Mouse (Mus musculus) ES-Bruce4 (cell line): ENCODE data around the gene Mcl1. TPM values are rescaled to one million over a fixed set of nuclear protein-coding genes. Genes with fewer than 3 reads are reported as not detected.
A peak's percentile ranks its signal among the peaks of the same experiment; 100 is the strongest.
"Not testable (repeated sequence)": the region's sequence is repeated elsewhere in the genome, so short reads cannot be mapped to it uniquely, and the experiment has no call there.

Experiments
- H3K27ac ChIP-seq: 2 replicates; pipeline ENCODE4 v1.5.1; 2012; ENCODE audit warnings: low read length, inconsistent platforms; ENCODE audit not compliant: insufficient read depth
- H3K27me3 ChIP-seq: 2 replicates; pipeline ENCODE4 v1.6.1; 2012; ENCODE audit warnings: mild to moderate bottlenecking, low read length, inconsistent platforms; ENCODE audit not compliant: control insufficient read depth, poor library complexity, insufficient read depth, severe bottlenecking
- H3K36me3 ChIP-seq: 2 replicates; pipeline ENCODE4 v1.6.1; 2012; ENCODE audit warnings: inconsistent platforms, mild to moderate bottlenecking, low read length, moderate library complexity; ENCODE audit not compliant: control insufficient read depth, poor library complexity, insufficient read depth, severe bottlenecking
- H3K4me1 ChIP-seq: one replicate; pipeline ENCODE4 v1.8.1; 2011; ENCODE audit warnings: low read length; ENCODE audit not compliant: control insufficient read depth, insufficient read depth
- H3K4me3 ChIP-seq: 2 replicates; pipeline ENCODE4 v1.5.1; 2011; ENCODE audit warnings: low read depth, mild to moderate bottlenecking, low read length
- H3K9ac ChIP-seq: 2 replicates; pipeline ENCODE4 v1.6.1; 2012; ENCODE audit warnings: low read depth, mild to moderate bottlenecking, inconsistent platforms; ENCODE audit not compliant: poor library complexity, severe bottlenecking
- H3K9me3 ChIP-seq: replicated peaks from 2 replicates; pipeline ENCODE4 v1.6.1; 2012; ENCODE audit warnings: mild to moderate bottlenecking, low read length, inconsistent platforms; ENCODE audit not compliant: control insufficient read depth, poor library complexity, insufficient read depth, severe bottlenecking
- CTCF ChIP-seq: IDR thresholded peaks from one replicate; pipeline ENCODE4 v1.8.1; 2011; ENCODE audit warnings: low read depth, low read length
- EP300 ChIP-seq: IDR thresholded peaks from 2 replicates; pipeline ENCODE4 v1.6.1; 2011; ENCODE audit warnings: low read depth, low read length; ENCODE audit not compliant: insufficient read depth
- POLR2A ChIP-seq: IDR thresholded peaks from one replicate; pipeline ENCODE4 v1.8.1; 2011; ENCODE audit warnings: low read length; ENCODE audit not compliant: insufficient read depth
- polyA plus RNA-seq: library from polyadenylated mRNA; stranded (reverse); fragments of >200 nt; gene quantifications from 2 replicates; pipeline ENCODE4 v1.2.4, GENCODE M21; 2011; ENCODE audit warnings: low read depth; ENCODE audit not compliant: missing spikeins, insufficient read depth, insufficient read length

Mcl1 gene
- polyA plus RNA-seq: 247 and 264 TPM in 2 replicates

DNA sequence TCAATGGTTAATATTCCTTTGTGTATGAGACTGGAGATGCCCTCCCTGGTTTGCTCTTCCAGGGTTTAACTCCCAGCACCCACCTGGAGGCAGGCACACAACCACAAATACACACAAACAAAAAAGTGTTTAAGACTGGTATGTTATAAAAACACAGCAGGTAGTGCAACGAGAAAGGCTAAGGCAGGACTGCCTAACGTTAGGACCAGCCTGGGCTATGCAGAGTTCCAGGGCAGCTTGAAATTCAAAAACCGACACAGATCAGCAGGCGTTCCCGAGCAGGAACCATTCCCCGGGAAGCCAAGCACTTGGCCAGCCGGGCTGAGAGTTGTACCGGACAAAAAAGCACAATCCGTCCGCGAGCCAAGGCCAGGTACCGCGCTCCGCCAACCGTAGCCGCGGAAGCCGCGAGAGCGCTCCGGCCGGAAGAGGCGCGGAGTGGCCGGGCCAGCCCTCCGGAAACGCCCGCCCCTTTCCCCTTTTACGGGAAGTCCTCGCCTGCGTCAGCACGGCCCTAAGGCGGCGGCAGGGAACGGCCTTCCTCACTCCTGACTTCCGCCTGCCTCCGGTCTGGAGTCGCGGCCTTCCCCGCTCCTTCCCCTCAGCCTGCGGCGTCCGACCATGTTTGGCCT lies at the start of gene Mcl1:
TSS of gene Mcl1 (plus strand) at position 553 of the 632 bp plus-strand sequence.
- TF ChIP-seq POLR2A (peak; percentile 97), EP300 (peak; percentile 26; the same call in 1 of the 2 replicates), CTCF (no peak)
- H3K9me3 ChIP-seq: no peaks in the 10 kb centered on the region
- peak within 1 kb of the TSS; percentile 98 for H3K9ac ChIP-seq
- peaks cover 40% of the 10 kb centered on the region for H3K36me3 ChIP-seq
- H3K4me3 ChIP-seq: peak within 1 kb of the TSS; percentile 98
- H3K4me1 ChIP-seq: peaks cover 2% of the 10 kb centered on the region
- H3K27me3 ChIP-seq: no peaks in the 10 kb centered on the region
- H3K27ac ChIP-seq: peak within 1 kb of the TSS; percentile 97

DNA sequence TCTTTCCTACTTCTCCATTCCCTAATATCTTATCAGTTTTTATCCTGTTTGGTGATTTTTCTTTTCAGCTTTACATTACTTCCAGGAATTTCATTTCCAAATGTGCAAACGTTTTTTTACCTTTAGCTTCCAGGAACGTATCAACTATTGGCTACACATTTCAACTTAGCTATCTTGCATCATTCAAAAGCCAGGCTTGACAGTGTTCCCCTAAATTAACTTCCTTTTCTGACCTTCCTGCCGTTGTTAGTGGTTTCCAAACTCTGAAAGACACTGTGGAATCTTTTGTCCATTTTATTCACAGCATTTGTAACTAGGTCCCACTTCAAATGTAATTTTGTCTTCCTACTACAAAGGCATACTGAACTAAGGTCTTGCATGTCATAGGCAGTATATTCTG lies 49.4 kb upstream of the Mcl1 start:
- H3K9ac ChIP-seq: no peak overlapping the region
- H3K4me1 ChIP-seq: no peaks in the 10 kb centered on the region
- H3K4me3 ChIP-seq: no peak overlapping the region
- H3K9me3 ChIP-seq: no peaks in the 10 kb centered on the region
- no peaks in the 10 kb centered on the region for H3K27me3 ChIP-seq
- TF ChIP-seq POLR2A (no peak), EP300 (no peak), CTCF (no peak)
- H3K27ac ChIP-seq: no peak overlapping the region
- H3K36me3 ChIP-seq: peaks cover 9% of the 10 kb centered on the region

DNA sequence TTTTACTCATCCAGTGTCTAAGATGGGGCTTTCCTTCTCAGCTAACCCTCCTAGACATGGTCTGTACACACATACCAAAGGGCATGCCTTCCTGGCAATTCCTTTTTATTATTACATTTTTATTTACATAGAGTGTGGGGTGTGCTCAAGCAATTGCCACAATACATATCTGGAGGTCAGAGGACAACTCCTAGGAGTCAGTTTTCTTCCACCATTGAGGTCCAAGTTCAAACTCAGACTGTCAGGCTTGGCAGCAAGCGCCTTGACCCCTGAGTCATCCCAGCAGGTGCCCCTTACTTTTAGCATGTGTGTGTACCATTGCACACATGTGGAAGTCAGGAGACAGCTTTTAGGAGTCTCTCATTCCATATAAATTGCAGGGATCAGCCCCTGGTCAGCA lies 44.6 kb upstream of the Mcl1 start:
- Histone ChIP-seq H3K4me1 (no peaks in the 10 kb centered on the region), H3K36me3 (peaks cover 13% of the 10 kb centered on the region), H3K27me3 (no peaks in the 10 kb centered on the region), H3K9me3 (no peaks in the 10 kb centered on the region), H3K27ac (no peak overlapping the region), H3K9ac (no peak overlapping the region), H3K4me3 (no peak overlapping the region)
- TF ChIP-seq EP300 (no peak), POLR2A (no peak)

DNA sequence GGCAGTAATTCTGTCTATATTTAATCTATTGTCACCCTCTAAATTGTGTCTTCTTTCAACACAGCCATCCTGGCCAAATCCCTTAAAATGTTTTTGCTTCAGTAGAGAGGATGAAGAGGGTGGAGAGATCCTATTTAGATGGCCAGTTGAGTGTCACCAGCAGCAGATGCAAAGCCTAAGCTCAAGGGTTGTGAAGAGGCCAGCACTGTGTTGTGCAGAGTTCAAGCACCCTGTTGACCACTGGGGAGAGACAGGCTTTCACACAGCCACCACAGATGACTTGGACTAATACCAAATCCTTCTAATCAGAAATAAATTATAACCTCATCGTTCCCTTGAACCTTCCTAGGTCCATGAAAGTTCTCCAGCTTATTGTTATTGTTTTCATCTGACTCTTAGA lies 40.1 kb upstream of the Mcl1 start:
- no peak for TF ChIP-seq CTCF
- TF ChIP-seq EP300: no peak
- TF ChIP-seq POLR2A: no peak
- H3K9me3 ChIP-seq: no peaks in the 10 kb centered on the region
- H3K27ac ChIP-seq: no peak overlapping the region
- peaks cover 10% of the 10 kb centered on the region for H3K36me3 ChIP-seq
- no peak overlapping the region for H3K9ac ChIP-seq
- no peak overlapping the region for H3K4me3 ChIP-seq
- peaks cover 4% of the 10 kb centered on the region for H3K4me1 ChIP-seq
- H3K27me3 ChIP-seq: no peaks in the 10 kb centered on the region

DNA sequence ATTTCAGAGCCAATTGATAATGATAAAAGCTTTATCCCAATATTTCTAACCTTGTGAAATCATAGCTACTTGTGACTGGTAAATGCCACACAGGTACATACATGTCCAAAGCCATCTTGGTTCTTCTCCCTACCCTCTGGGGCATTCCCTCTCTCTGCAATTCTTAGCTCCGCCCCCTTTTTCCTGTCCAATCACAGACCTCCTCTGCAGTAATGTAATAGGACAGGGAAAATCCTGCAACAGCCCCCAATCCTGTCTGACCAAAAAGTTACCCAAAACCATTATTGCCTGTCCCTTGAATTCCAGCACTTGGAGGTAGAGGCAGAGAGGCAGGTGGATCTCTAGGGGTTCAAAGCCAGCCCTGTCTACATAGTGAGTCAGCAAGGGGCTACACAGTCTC lies 37.3 kb upstream of the Mcl1 start:
- Histone ChIP-seq H3K9ac (no peak overlapping the region), H3K9me3 (no peaks in the 10 kb centered on the region)
- TF ChIP-seq EP300 (no peak), POLR2A (no peak), CTCF (no peak)

DNA sequence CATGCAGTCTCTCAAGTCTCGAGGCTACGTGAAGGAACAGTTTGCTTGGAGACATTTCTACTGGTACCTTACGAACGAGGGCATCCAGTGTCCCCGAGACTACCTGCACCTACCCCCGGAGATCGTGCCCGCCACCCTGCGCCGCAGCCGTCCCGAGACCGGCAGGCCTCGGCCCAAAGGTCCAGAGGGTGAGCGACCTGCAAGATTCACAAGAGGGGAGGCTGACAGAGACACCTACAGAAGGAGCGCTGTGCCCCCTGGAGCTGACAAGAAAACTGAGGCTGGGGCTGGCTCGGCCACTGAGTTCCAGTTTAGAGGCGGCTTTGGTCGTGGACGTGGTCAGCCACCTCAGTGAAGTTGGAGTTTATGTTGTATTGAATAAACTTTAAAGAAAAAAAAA lies 36.2 kb upstream of the Mcl1 start:
- not testable (repeated sequence) for H3K4me1 ChIP-seq, H3K9me3 ChIP-seq, H3K27me3 ChIP-seq, H3K27ac ChIP-seq
- peak overlapping the region; percentile 72 for H3K9ac ChIP-seq
- H3K4me3 ChIP-seq: peak overlapping the region; percentile 48
- peaks cover 14% of the 10 kb centered on the region for H3K36me3 ChIP-seq

More for the DNA sequence above, 37.3 kb upstream of the Mcl1 start:
- no peak overlapping the region for H3K27ac ChIP-seq
- peaks cover 6% of the 10 kb centered on the region for H3K4me1 ChIP-seq
- H3K4me3 ChIP-seq: no peak overlapping the region
- peaks cover 10% of the 10 kb centered on the region for H3K36me3 ChIP-seq
- H3K27me3 ChIP-seq: no peaks in the 10 kb centered on the region
